Mouse (Mus musculus) embryonic facial prominence, embryonic 12.5 days (tissue): Measurements from ENCODE around the gene Zfp799. TPM values are rescaled to one million over a fixed set of nuclear protein-coding genes. Genes with fewer than 3 reads are reported as not detected.
A peak's percentile ranks its signal among the peaks of the same experiment; 100 is the strongest.
"Not testable (repeated sequence)": the region's sequence is repeated elsewhere in the genome, so short reads cannot be mapped to it uniquely, and the experiment has no call there.

Experiments
- ATAC-seq: fragments of 200-750 bp; cut with Nextera tagmentation; 2 replicates; pipeline ENCODE4 v1.8.0; 2017; ENCODE audit not compliant: insufficient number of reproducible peaks, insufficient read depth, low FRiP score, low TSS enrichment
- H3K27ac ChIP-seq: fragments of 300-500 bp; sonication (generic); 2 replicates; pipeline ENCODE4 v1.5.1; 2016; ENCODE audit warnings: mild to moderate bottlenecking
- H3K27me3 ChIP-seq: fragments of 300-500 bp; sonication (generic); 2 replicates; pipeline ENCODE4 v1.6.1; 2016; ENCODE audit warnings: mild to moderate bottlenecking, moderate library complexity
- H3K36me3 ChIP-seq: fragments of 300-500 bp; sonication (generic); 2 replicates; pipeline ENCODE4 v1.6.1; 2016; ENCODE audit warnings: mild to moderate bottlenecking
- H3K4me1 ChIP-seq: fragments of 300-500 bp; sonication (generic); 2 replicates; pipeline ENCODE4 v1.6.1; 2016
- H3K4me2 ChIP-seq: fragments of 300-500 bp; sonication (generic); replicated peaks from 2 replicates; pipeline ENCODE4 v1.6.1; 2016; ENCODE audit warnings: mild to moderate bottlenecking, moderate library complexity
- H3K4me3 ChIP-seq: fragments of 300-500 bp; sonication (generic); 2 replicates; pipeline ENCODE4 v1.5.1; 2016; ENCODE audit warnings: mild to moderate bottlenecking
- H3K9ac ChIP-seq: fragments of 300-500 bp; sonication (generic); 2 replicates; pipeline ENCODE4 v1.6.1; 2016; ENCODE audit warnings: mild to moderate bottlenecking, moderate library complexity
- H3K9me3 ChIP-seq: fragments of 300-500 bp; sonication (generic); 2 replicates; pipeline ENCODE4 v1.6.1; 2016; ENCODE audit warnings: mild to moderate bottlenecking, moderate library complexity
- WGBS: fragments of 180-500 bp; shearing (Covaris S2); methylation state at CpG from one replicate; pipeline ENCODE4 v1.1.7; 2016; 5-methylcytosine and 5-hydroxymethylcytosine counted together
- polyA plus RNA-seq: library from polyadenylated mRNA; unstranded; fragments of >200 nt; fragmentation: Nextera tagmentation; extraction: Ambion mirVana; gene quantifications from 2 replicates; pipeline ENCODE4 v1.2.1, GENCODE M21; 2016

Gene Zfp799
- polyA plus RNA-seq: 19.4 and 23.5 TPM in 2 replicates

DNA sequence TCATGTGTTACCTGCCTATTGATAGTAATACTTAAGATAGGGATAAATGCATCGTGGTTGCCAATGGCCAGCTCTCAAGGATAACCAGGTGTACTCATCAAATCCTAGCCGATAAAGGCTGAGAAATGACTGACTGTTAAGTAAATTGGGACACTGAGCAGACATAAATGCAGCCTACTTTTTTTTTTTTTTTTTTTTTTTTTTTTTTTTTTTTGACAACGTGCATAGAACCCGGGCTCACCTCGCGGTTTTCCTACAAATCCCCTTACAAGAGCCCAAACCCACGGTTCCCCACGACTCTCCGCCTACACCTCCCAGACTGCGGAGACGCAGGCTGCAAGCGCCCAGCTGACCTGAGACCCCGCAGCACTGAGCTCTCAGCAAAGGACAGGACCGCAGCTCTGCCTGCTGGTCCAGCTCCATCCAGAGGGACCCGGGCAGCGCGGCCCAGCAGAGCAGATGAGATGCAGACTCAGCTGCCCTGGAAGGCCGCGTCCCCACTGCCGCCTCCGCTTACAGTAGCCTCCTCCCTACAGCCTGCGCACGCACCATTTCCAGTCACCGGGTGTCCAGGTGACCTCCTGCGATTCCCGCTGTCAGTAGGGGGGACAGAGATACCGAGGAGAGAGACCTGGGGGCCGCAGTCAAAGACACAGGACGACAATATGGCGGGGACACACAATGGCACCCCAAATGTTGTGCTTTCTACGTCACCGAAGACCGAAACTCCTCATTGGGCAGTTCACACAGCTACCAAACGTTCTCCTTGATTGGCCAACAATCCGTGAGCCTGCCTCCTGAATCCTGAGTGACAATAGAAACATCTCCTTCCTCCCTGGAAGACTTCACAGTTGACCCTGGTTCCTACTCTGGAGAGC is at the start of gene Zfp799:
TSS of gene Zfp799 (minus strand) at position 722 of the 878 bp plus-strand sequence.
- H3K36me3 ChIP-seq: peaks cover 19% of the 10 kb centered on the region
- ATAC-seq: peak; percentile 94
- WGBS: 2% methylated on average over 35 of the region's 35 CpGs

DNA sequence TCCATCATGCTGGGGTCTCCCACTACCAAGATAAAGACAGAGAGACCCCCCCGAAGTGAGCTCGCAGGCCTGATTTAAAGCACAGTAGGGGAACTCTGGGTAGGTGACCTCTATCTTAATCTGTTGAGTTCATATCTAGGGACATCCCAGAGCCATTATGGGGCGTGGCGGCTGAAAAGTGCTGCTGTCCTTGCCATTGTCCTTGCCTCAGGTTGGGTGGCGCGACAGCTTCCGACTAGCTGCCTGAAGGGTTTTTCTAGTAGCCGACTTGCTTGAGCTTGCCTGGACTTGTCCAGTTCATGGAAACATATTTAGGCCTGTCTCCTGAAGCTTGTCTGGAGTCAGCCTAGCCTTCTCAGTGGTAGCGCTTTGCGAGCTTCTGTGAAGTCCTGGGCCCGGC is 48.7 kb upstream of the Zfp799 start:
- WGBS: 94% methylated on average over 11 of the region's 11 CpGs
- peaks cover 8% of the 10 kb centered on the region; the same call in 1 of the 2 replicates for H3K4me1 ChIP-seq
- H3K27ac ChIP-seq: no peak overlapping the region
- H3K9ac ChIP-seq: no peak overlapping the region
- H3K9me3 ChIP-seq: no peaks in the 10 kb centered on the region
- H3K4me2 ChIP-seq: no peak overlapping the region
- H3K27me3 ChIP-seq: no peaks in the 10 kb centered on the region
- H3K4me3 ChIP-seq: no peak overlapping the region
- ATAC-seq: no peak
- peaks cover 43% of the 10 kb centered on the region for H3K36me3 ChIP-seq

More for the DNA sequence above, at the start of gene Zfp799:
- H3K4me2 ChIP-seq: peak within 1 kb of the TSS; percentile 77
- H3K4me3 ChIP-seq: peak within 1 kb of the TSS; percentile 79
- no peaks in the 10 kb centered on the region for H3K27me3 ChIP-seq
- peak within 1 kb of the TSS; percentile 92 for H3K9ac ChIP-seq
- peaks cover 6% of the 10 kb centered on the region; the same call in 1 of the 2 replicates for H3K4me1 ChIP-seq
- H3K9me3 ChIP-seq: no peaks in the 10 kb centered on the region
- H3K27ac ChIP-seq: peak within 1 kb of the TSS; percentile 75

DNA sequence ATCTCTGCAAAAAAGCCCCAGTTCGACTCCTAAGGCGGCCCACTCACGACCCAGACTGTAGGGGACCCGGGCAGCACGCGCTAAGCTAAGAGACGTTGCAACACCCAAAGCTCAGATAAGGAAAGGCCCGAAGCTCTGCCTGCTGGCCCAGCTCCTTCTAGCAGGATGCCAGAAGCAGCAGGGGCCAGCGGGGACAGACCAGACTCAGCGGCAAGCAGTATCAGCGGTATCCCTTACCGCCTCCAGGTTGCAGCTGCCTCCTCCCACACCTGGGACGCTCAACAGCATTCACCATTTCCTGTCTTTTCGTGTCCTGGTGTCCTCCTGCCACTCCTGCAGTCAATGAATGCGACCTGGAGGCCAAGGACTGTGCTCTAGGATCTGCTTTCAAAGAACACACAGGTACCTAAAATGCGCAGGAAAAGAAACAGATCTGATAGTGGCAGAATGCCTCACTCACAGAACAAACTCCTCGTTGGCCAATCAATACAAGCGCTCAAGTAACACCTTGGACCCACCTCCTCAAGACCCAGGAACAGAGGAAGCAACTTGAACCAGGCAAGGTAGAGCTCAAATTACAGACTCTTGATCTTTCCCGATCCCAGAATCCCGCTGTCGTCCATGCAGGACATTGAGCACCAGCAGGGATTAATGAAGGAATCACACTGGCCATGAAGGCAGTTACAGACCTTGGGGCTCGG is 47.6 kb upstream of the Zfp799 start:
- Histone ChIP-seq H3K27me3 (no peaks in the 10 kb centered on the region), H3K4me2 (peak overlapping the region; percentile 14), H3K4me1 (peaks cover 8% of the 10 kb centered on the region; the same call in 1 of the 2 replicates), H3K4me3 (no peak overlapping the region), H3K9ac (no peak overlapping the region), H3K36me3 (peaks cover 32% of the 10 kb centered on the region), H3K27ac (no peak overlapping the region), H3K9me3 (no peaks in the 10 kb centered on the region)
- ATAC-seq: no peak
- WGBS: 6% methylated on average over 22 of the region's 22 CpGs

DNA sequence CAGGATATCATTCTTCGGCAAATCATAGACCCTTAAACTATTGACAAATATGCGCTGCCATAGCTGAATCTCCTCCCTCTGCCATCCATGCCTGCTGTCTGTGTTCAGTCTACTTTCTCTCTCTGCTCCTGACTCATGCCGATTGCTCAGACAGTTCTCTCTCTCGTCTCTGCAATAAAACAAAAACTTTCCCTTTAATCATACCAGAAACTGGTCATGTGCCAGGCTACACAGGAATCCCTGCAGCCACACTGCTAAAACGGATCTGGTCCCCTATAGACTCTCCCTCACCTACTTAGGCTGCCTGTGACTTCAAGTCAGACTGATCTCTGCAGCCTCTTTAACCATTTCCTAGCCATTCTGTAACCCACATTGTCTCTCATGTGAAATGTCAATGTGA is 42.6 kb upstream of the Zfp799 start:
- Histone ChIP-seq H3K9ac (no peak overlapping the region), H3K4me2 (no peak overlapping the region), H3K27me3 (no peaks in the 10 kb centered on the region), H3K27ac (no peak overlapping the region), H3K9me3 (0 out of 2 replicates have a peak, but pooled peaks cover 3% of the 10 kb centered on the region), H3K4me3 (no peak overlapping the region), H3K36me3 (no peaks in the 10 kb centered on the region), H3K4me1 (peaks cover 5% of the 10 kb centered on the region; the same call in 1 of the 2 replicates)
- no peak for ATAC-seq
- 68% methylated on average over 5 of the region's 5 CpGs for WGBS

DNA sequence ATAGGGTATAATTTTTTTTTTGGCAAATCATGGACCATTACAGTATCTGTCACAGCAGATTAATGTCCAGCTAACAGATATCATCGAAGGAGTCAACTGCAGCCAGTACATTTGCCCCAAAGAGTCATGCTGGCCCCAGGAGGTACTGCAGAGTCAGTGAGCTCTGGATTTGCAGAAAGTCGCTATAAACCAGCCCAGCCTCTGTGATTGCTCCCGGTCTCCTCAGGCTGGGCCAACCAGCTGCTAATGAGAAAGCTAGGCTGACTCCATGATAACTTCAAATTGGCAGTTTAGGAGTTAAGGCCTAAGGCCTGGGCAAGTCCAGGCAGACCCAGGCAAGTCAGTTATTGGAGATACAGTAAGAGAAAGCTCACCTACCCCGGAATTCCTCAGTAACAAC is 42.0 kb upstream of the Zfp799 start:
- Histone ChIP-seq H3K4me3 (no peak overlapping the region), H3K4me2 (no peak overlapping the region), H3K36me3 (no peaks in the 10 kb centered on the region), H3K9ac (no peak overlapping the region), H3K27me3 (no peaks in the 10 kb centered on the region), H3K27ac (no peak overlapping the region), H3K4me1 (no peaks in the 10 kb centered on the region), H3K9me3 (0 out of 2 replicates have a peak, but pooled peaks cover 3% of the 10 kb centered on the region)
- WGBS: 67% methylated on average over 4 of the region's 4 CpGs
- ATAC-seq: no peak

DNA sequence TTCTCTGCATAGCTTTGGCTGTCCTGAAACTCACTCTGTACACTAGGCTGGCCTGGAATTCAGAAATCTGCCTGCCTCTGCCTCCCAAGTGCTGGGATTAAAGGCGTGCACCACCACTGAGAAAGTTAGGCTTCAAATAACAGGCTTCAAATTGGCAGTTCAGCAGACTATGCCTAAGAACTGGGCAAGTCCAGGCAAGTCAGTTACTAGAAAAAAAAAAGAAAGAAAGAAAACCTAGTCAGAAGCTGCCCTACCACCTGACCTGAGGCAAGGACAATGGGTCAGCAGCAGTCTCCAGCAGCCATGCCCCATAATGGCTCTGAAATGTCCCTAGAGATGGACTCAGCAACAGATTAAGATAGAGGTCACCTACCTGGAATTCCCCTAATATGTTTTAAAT is 41.4 kb upstream of the Zfp799 start:
- H3K36me3 ChIP-seq: no peaks in the 10 kb centered on the region
- H3K9ac ChIP-seq: no peak overlapping the region
- H3K4me2 ChIP-seq: no peak overlapping the region
- H3K27ac ChIP-seq: no peak overlapping the region
- H3K4me1 ChIP-seq: no peaks in the 10 kb centered on the region
- ATAC-seq: no peak
- 82% methylated on average over 1 of the region's 1 CpGs for WGBS
- H3K9me3 ChIP-seq: 0 out of 2 replicates have a peak, but pooled peaks cover 3% of the 10 kb centered on the region
- no peak overlapping the region for H3K4me3 ChIP-seq
- no peaks in the 10 kb centered on the region for H3K27me3 ChIP-seq

DNA sequence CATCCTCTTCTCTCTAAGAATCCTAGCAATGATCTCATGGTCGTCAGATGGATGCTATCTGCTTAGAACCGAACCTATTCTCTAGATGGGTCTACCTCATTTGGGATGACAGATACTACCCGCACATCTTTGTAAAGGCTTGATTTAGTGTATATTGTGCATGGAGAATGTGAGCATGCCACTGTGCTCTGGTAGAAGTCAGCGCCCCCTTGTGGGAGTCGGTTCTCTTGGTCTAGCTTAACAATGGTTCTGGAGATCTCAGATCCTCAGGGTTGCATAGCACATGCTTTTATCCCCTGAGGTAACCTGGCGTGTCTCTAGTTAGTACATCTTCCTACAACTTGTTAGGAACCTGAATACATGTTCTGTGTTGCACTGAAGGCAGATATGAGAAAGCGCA is 37.2 kb upstream of the Zfp799 start:
- not testable (repeated sequence) for H3K27ac ChIP-seq, H3K27me3 ChIP-seq, H3K4me3 ChIP-seq, H3K4me2 ChIP-seq, H3K9me3 ChIP-seq, H3K9ac ChIP-seq, H3K4me1 ChIP-seq, H3K36me3 ChIP-seq, ATAC-seq
- WGBS: 54% methylated on average over 5 of the region's 7 CpGs

DNA sequence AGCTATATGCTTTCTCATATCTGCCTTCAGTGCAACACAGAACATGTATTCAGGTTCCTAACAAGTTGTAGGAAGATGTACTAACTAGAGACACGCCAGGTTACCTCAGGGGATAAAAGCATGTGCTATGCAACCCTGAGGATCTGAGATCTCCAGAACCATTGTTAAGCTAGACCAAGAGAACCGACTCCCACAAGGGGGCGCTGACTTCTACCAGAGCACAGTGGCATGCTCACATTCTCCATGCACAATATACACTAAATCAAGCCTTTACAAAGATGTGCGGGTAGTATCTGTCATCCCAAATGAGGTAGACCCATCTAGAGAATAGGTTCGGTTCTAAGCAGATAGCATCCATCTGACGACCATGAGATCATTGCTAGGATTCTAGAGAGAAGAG is 26.7 kb upstream of the Zfp799 start:
- not testable (repeated sequence) for H3K4me2 ChIP-seq, ATAC-seq, H3K4me3 ChIP-seq, H3K36me3 ChIP-seq, H3K9ac ChIP-seq, H3K9me3 ChIP-seq, H3K27ac ChIP-seq, H3K27me3 ChIP-seq, H3K4me1 ChIP-seq
- WGBS: 72% methylated on average over 4 of the region's 6 CpGs

DNA sequence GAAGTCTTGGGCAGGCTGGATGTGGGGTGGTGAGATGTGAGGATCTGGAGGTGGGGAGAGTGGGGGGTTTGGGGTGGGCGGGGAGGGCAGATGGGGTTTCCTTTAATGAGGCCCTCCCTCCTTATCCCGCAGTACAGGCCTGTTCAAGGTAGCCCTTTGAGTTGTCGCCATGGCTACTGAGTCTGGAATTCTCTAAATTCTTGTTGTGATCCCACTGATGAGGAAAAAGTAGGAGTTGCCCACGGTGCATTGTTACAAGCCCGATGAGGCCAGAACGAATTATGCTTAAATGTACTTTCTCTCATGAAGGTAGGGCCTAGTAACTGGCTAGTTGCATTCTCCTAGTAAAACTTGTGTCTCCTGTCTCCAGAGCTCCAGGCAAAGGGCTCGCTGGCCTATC is 21.5 kb upstream of the Zfp799 start:
- Histone ChIP-seq H3K4me2 (no peak overlapping the region), H3K4me3 (no peak overlapping the region), H3K4me1 (no peaks in the 10 kb centered on the region), H3K36me3 (no peaks in the 10 kb centered on the region), H3K27me3 (no peaks in the 10 kb centered on the region), H3K9me3 (no peaks in the 10 kb centered on the region), H3K9ac (no peak overlapping the region), H3K27ac (no peak overlapping the region)
- ATAC-seq: no peak
- WGBS: 55% methylated on average over 7 of the region's 7 CpGs

DNA sequence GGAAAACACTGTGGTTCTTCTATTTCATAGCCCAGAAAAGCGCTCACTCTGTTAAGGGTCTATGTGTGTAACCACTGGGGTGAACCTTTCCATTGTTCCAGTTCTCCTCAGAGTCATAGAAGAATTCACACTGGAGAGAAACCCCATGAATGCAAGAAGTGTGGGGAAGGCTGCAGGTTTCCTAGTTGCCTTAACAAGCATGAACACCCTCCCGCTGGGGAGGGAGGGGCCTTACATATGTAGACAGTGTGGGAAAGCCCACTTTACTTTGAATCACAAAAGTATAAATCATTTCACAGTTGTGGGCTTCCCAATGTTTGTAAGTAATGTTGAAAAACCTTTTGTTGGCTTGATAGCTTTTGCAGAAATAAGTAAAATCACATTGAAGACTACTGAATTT is 11.3 kb upstream of the Zfp799 start:
- Histone ChIP-seq H3K4me2 (no peak overlapping the region), H3K27me3 (no peaks in the 10 kb centered on the region), H3K36me3 (no peaks in the 10 kb centered on the region), H3K4me3 (no peak overlapping the region), H3K9ac (no peak overlapping the region), H3K27ac (no peak overlapping the region), H3K4me1 (0 out of 2 replicates have a peak, but pooled peaks cover 3% of the 10 kb centered on the region), H3K9me3 (no peaks in the 10 kb centered on the region)
- WGBS: 68% methylated on average over 2 of the region's 2 CpGs
- no peak for ATAC-seq

DNA sequence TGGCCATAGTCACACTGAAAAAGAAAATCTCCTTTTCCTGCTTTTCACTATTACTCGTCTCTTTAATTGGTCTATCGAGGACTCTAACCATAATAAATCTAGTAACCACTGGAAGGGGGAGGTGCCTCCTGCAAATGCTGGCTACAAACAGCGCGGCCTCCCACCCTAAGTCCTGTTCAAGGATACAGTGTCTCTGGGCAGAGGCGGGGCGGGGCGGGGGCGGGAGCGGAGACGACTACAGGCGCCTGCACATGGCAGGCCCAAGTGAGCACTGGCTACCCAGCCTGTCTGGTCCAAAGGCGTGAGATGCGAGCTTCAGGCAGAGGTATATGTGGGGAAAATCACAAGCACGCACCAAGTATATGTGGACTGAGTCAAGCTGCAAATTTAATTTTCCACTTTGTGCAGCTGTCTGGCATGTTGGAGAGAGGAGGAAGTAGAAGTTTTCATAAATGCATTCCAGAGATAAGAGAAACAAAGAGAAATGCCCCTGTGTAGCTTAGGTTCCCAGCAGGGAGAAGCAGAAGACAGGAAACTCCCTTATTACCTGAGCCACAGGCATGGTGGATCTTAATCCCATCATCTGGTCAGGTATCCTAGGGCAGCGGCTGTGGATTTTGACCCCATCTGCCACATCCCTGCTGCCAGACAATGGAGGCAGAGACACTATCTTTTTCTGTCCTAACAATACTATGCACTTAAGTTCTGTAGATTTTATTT is 9.2 kb upstream of the Zfp799 start:
- WGBS: 35% methylated on average over 15 of the region's 15 CpGs
- Histone ChIP-seq H3K36me3 (no peaks in the 10 kb centered on the region), H3K4me1 (0 out of 2 replicates have a peak, but pooled peaks cover 3% of the 10 kb centered on the region), H3K4me3 (no peak overlapping the region), H3K9me3 (no peaks in the 10 kb centered on the region), H3K4me2 (peak overlapping the region; percentile 8; the same call in 1 of the 2 replicates), H3K27me3 (no peaks in the 10 kb centered on the region), H3K27ac (no peak overlapping the region), H3K9ac (no peak overlapping the region)
- no peak for ATAC-seq
